Mouse (Mus musculus) Muller cell, postnatal 12 days (primary cell): ENCODE results near the gene Unc13a.

ENCODE experiments used
- DNase-seq: peaks from one replicate; pipeline ENCODE4 v3.0.0-alpha.2; 2015; ENCODE audit errors: inconsistent ontology term

The Unc13a gene

DNA sequence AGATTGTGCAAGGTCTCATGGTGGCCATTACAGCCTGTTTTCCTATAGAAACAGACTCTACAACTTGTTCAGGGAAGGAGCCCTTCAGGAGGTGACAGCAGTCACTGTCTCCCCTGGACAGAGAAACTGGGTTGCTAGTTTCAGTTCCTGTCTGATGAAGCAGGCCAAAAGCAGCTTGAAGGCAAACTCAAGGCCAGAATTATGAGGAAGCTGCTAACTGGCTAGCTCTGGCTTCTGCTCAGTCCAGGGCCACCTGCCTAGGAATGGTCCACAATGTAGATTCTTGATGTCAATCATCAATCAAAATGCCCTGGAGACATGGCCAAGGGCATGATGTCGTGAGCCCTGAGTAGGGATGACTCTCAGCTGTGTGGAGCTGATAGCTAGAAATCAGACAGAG, 46.5 kb downstream of the Unc13a start:
- no peak for DNase-seq

DNA sequence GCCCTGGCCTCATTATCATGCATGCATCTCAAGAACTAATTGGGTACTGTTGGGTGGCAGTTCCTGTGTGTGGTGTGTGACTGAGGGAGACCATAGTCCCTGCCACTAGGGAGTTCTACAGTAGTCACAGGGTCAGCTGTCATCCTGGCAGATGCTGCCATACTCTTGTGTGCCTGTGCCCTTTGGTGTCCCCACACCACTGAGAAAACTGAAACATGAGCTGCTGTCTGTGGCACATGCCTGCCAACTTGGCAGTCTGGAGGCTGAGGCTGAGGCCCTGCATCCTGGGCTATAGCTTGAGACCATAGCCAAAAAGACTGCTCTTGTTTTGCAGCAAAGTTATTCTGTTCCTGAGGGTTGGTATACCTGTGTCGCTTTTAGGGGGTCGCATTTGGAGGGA, 51.8 kb downstream of the Unc13a start:
- DNase-seq = no peak

DNA sequence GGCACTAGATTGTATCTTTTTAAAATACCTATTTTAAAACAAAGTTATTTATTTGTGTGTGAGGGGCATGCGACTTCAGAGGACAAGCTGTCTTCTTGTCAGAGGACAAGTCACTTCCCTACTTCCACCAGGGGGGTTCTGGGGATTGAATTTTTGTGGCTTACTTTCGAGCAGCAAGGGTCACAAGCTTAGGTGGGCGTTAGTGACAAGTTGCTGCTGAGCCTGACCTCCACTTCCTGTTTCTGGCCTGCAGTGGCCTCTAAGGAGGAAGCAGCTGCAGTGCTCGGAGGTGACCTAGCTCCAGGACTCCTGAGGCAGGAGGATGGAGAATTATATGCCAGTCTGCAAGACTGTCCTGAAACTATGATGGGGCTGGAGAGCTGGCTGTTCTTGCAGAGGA, 58.1 kb downstream of the Unc13a start:
- DNase-seq = no peak

DNA sequence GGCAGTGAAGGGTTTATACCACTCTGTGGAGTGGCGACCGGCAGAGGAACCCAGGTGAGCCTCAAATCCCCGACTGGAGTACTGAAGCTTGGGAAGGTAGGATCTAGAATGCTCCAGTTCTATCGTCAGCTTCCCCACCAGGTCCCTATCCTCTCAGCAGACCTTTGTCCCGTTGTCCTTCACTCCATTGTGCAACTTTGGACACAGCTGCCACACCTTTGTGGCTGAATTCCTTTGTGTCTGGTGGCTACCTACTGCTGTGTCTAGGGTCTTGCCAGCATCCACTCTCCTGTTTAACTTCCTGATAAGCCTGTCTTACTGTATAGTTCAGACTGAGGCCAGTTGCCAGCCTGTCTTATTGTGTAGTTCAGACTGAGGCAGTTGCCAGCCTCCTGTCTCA, 59.4 kb downstream of the Unc13a start:
- DNase-seq = no peak

DNA sequence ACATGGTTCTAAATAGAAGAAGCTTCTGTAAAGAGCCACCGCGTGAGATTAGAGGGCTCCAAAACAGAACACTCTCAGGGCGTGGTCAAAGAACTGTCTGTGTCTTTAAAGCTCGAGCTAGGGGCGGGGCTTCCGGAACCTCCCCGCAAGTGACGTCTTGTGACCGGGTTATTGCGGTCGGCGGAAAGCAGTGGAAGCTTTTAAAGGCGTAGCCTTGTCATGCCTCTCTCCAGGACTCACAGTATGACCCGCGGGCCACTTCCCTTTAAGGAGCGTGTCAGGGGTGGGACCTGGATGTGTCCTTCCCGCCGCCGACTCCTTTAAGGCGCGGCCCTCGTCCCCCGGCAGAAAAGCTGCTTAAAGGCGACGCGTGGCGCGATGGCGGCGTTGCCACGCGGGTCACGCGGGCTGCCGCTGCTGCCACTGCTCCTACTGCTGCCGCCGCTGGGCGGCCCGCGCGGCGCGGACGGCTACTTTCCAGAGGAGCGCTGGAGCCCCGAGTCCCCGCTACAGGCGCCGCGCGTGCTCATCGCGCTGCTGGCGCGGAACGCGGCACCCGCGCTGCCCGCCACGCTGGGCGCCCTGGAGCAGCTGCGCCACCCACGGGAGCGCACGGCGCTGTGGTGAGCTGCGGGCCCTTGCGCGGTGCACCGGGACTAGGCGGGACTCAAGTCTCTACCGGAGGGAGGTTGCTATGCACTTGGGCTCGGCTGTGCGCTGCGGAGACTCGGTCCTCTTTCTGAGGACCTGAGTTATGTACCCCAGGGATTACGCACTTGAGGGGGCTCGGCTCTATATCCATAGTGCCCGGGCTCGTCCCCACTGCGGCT, 60.5 kb downstream of the Unc13a start, which contains the start of gene Colgalt1:
TSS of gene Colgalt1 (plus strand) at position 177 of the 830 bp plus-strand sequence.
- peak; percentile 99 for DNase-seq

DNA sequence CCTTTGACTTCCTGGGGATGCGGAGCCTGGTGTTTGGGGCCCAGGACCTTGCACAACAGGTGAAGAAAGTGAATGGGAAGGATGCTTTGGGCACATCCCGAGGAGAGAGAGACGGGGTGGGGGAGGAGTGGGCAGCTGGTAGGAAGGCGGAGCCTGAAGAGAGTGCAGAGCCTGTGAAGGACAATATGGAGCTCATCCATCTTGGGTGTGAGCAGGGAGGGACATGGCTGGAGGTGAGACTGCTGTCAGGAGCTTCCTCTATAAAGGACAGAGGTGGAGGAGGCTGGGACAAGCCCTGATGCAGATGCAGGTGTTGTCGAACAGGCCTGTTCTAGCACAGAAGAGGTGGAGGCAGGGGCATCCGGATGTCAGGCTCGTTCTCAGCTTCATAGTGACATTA, 67.5 kb downstream of the Unc13a start:
- DNase-seq = no peak

DNA sequence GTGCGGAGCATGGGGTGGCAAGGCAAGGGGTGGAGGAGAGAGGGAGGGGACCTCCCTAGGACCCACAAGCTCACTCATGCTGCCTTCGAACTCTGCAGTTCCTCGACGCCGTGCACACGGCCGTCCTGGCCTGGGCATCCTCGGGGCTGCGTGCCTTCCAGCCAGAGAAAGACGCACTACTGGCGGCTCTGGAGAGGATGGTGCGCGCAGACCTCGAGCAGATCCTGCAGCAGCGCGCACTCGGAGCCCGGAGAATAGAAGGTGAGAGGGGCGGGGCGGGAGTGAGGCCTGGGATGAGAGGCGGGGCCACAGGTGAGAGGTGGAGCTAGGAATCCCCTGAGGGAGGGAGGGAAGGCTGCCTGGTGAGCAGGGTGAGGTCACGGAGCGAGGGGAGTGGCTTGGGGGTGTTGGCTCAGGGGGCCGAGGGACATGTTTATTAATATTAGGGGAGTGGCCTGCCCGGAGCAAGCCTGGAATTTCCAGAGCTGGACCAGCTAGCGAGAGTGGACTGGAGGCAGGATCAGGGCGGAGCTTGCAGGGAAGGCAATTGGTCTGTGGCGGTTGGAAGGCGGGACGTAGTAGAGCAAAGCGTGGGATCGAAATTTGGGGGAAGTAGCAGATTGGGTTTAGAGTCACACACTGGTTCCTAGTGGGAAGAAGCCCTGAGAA, 68.8 kb downstream of the Unc13a start:
- peak; percentile 60 for DNase-seq

DNA sequence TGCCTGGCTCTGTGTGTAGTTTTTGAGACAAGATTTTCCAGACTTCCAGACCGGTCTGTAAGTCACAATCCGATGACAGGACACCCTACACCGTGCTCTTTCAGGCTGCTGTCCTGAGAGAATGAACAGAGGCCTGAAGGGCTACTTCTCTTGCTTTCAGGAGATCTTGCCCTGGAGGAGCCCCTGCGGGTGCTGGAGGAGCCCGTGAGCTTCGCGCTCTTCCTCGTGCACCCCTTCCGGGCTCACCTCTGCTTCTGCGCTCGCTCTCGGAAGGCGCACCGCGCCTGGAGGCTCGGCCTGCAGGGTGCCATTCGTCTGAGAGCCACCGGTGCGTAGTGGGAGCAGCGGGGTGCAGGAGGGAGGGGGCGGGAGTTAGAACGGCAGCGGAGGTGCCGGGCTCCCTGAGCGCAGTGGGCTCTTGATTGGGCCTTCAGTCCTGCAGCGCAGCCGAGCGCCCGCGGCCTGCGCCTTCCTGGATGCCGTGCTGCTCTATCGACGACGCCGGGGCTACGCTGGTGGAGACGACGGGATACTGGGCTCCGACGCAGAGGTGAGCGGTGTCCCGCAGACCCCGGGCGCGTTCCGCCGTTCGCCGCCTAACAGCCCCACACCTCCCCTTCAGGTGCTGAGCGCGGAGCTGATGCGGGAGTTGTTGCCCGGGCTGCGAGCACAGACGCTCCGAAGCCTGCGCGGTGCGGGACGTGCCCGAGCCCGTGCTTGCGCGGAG, 69.5 kb downstream of the Unc13a start:
- no peak for DNase-seq

DNA sequence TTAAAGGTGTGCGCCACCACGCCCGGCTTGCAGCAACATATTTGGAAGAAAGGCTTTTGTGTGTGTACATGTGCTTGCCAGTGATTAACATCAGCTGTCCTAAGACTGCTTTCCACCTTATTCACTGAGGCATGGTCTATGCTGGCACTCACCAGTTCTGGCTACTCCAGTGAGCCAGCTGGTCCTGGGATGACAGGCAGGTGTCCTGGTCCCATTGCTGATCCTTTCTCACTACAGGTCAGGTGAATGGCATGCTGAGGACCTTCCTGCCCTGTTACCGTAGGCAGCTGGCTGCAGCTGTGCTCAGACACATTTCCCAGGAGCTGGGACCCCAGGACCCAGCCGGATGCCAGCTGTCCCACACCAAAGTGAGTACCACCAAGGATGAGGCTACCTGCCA, 72.7 kb downstream of the Unc13a start:
- DNase-seq = no peak

DNA sequence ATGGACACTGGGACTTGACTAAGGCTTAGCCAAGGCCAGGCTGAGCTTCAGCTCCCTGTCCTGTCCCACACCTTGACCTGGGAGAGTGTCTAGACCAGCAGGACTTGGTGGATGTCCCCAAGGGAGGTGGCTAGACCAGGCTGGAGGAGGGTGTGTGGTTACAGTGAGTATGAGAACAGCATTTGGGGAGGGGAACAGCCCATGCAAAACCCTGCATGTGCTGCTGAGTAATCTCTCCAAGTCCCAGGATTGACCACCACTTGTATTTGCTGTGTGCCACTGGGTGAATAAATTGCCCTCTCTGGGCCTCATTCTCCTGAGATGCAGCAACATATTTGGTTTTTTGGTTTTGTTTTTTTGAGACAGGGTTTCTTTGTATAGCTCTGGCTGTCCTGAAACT, 73.2 kb downstream of the Unc13a start:
- DNase-seq = no peak

DNA sequence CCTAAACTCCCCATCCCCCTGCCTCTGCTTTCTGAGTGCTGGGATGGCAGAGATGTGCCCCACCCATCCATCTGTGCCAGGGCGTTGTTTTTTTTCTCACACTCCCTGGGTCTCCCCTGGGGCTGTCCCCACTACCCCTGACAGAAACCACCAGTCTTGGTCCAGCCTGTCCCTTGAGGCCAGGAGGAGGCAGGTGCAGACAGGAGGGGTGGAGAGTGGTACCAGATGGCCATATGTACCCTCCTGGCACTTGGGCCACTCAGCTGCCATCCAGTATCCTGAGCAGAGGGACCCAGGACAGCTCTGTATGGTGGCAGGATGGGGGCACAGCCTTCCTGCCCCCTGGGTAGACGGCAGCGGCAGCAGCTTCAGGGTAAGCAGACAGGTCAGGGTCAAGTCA, 74.1 kb downstream of the Unc13a start, which contains the start of gene Fam129c:
TSS of gene Fam129c (plus strand) at position 198 of the 400 bp plus-strand sequence.
- DNase-seq = no peak

DNA sequence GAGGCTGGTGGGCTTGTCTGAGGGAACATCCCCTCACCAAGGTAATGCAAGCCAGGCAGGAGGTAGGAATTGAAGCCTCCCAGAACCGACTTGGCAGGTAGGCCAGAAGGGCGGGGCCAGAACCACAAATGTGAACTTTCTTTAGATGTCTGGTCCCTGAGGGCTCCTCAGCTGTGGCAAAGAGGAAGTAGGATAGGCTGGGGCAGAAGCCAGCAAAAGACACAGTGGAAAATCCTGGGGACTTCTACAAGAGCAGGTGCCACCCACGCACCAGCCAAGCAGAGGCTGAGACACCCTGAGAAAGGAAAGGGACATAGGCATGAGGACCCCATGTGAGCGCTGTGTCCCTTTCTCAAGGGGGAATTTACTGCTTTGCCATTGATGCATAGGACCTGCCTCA, 74.8 kb downstream of the Unc13a start:
- DNase-seq = no peak

DNA sequence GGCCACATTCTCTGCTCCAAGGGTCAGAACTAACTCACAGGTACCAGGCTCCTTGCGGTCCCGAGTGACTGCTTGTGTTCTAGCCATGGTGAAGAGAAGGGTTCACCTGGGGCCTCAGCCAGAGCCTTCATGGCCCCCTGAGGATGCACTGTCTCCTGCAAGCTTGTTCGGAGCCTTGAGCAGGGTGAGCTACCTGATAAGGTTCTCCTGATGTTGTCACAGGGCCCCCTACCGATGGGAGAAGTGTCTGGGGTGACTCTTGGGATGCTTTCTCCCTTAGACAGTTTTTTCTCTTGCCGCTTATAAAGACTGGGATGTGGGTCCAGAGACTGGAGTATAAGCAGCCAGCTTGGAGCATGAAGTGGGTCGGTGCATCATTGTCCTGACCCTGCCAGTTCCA, 75.2 kb downstream of the Unc13a start:
- no peak for DNase-seq

DNA sequence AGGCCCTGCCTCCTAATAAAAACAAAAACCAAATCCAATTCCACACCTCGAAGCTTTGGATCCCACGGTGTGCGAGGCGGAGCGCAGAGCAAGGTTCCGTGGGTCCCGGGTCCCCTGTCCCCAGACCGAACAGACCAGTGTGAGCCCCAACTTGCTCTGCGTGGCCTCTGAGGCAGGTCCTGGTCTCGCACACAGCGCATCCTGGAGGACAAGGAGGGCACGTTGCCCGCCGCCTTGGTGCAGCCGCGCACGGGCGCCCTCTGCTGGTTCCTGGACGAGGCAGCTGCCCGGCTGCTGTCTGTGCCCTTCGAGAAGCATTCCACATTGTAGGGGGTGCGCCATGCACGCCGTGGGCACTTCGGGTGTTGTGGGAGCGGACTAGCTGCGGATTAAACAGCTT, 75.7 kb downstream of the Unc13a start:
- DNase-seq = peak; percentile 85

DNA sequence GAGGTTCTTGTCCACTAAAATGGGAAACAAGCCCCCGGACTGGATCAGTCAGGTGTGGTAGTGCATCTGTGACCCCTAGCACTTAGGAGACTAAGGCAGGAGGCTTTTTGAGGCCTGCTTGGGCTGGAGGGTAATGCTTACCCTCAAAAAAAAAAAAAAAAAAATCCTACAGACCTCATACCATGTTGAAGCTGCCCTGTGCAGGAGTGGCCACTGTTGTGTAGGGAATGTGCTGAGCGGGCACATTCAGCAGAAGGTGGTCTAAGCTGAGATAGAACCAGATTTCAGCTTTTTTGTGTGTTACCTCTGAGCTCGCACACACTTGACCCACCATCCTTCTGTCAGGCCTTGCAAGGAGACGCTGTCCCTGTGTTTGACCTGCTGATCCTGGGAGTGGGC, 77.2 kb downstream of the Unc13a start:
- no peak for DNase-seq

DNA sequence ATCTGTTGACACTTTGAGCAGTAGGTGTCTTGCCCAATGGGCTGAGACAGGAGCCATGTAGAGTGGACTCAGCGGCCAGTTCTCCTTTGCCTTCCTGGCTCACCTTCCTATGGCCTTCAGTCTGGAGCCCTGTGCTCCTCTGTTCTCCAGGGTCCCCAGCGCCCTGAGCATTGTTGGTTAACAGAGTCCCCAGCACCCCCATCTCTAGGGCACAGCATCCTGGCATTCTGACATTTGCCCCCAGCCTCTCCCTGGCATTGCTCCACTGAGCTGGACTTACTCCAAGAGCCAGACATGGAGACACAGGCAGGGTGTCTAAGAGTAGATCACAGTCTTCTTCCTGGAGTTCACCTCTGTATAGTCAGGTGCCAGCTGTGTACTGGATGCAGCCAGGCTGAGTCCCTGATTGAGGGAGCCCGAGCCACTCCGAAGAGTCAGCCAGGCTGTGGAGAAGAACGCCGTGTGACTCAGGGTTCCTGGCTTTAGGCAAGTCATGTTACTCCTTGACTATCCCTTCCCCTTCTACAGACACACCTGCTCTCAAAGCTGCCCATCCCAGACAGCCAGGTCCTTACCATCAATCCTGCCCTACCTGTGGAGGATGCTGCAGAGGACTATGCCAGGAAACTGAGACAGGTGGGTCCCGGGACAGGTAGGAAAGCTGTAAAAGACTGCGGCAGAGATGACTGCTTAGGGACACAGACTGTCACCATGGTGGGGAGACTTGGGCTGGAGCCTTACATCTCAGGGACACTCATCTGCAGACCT, 77.8 kb downstream of the Unc13a start:
- no peak for DNase-seq

DNA sequence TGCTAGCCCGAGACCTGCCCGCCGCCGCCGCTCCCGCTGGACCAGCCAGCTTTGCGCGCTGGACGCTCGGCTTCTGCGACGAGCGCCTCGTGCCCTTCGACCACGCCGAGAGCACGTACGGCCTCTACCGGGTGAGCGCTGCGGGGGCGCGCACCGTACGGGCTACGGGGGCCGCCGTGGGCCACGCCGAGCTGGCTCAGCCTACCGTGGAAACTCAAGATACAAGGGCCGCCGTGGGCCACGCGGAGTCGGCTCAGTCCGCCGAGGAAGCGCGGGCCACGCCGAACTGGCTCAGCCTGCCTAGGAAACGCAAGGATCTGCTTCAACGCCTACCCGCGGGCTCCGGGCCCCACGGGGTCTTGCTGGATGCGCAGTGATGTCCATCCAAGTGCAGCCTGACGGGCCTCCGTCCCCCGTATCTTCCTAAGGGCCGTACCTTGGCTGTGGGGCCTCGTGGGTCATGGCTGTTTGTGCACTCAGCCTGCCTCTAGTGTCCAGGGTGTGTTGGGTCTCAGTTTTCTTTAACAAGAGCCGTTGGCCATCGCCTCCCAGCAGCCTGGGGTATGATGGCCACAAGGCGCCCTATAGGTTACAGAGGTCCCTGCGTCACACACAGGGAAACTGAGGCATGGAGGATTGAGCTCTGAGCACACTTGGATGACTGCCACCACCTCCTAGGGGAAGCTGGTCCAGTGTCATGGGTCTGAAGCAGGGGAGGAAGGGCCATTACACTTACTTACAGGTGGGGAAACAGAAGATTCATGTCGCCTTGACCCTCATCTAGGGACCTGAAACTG, 79.0 kb downstream of the Unc13a start:
- DNase-seq = no peak

DNA sequence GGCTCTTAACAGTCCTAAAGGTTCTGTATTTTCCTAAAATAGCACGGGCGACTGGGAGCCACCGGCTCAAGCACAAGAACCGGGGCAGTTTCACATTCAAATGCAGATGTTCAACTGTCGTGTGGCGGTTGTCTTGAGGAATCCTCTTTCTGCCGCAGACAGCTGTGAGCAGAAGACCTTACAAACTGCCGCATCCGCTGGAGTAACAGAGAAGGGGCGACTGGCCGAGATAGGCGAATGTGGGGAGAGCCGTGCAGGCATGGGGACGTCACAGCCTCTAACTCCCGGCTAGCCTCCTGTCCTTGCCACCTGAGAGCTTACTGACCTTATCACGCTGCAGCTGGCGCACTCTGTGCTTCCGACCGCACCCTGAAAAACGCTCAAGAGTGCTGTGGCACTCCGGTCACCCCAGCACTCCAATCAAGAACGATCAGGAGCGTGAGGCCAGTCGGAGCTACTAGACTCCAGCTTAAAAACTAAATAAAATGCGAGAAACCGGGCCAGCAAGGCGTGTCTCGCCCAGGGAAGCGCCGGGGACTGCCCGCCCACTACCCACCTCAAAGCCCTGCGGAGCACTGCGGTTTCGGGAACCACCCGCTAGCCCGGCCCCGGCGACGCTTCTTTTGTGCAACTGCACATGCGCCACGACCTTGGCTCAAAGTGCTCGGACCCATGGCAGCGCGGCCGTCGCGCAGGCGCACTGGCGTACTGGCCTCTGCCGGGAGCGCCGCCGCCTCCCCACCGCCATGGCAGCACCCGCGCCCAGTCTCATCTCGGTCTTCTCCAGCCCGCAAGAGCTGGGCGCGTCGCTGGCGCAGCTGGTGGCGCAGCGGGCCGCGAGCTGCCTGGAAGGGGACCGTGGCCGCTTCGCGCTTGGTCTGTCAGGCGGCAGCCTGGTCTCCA, 79.8 kb downstream of the Unc13a start, which contains the start of gene Pgls:
TSS of gene Pgls (plus strand) at position 706 of the 903 bp plus-strand sequence.
- DNase-seq = peak; percentile 97

DNA sequence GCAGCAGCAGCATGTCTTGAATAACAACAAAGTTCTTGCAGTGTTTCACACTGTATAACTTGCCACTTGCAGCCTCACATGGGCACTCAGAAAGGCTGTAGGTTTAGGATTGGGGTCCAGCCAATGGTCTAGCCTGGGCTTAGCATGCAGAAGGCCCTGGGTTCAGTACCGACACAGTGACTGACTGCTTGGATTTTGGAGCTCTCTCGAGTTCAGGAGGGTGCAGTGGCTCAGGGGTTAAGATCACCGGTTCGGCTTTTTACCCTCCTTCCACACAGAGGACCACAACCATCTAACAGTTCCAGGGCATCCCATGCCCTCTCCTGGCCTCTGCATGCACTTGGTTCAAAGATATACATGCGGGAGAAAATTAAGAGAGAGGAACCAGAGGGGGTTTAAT, 80.5 kb downstream of the Unc13a start:
- DNase-seq = no peak

DNA sequence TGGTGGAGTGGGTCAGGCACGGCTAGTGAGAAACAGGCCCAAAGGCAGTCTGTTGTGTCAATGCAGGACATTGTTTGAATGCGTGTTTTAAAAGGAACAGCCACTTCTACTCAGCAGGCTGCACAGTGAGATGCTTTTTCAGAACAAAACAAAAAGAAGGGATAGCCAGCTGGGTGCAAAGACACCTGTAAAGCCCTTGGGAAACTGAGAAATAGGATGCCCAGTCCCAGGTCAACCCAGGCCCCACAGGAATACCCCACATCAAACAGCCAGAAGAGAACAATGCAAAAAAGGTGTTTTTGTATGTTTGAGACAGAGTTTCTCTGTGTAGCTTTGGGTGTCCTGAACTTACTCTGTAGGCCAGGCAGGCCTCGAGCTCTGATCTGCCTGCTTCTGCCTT, 82.8 kb downstream of the Unc13a start:
- no peak for DNase-seq
